Mouse (Mus musculus) midbrain, embryonic 10.5 days (tissue): ENCODE results near the gene Otof. TPM values are rescaled to one million over a fixed set of nuclear protein-coding genes. Genes with fewer than 3 reads are reported as not detected.

ENCODE experiments used
- DNase-seq: peaks from one replicate; pipeline ENCODE4 v3.0.0-alpha.2; 2017; ENCODE audit warnings: low spot score
- H3K27ac ChIP-seq: fragments of 300-500 bp; sonication (generic); replicated peaks from 2 replicates; pipeline ENCODE4 v1.5.1; 2016; ENCODE audit warnings: mild to moderate bottlenecking
- H3K27me3 ChIP-seq: fragments of 300-500 bp; sonication (generic); 2 replicates; pipeline ENCODE4 v1.6.1; 2016; ENCODE audit warnings: low read depth, mild to moderate bottlenecking; ENCODE audit not compliant: poor library complexity, severe bottlenecking
- H3K36me3 ChIP-seq: fragments of 300-500 bp; sonication (generic); 2 replicates; pipeline ENCODE4 v1.6.1; 2016; ENCODE audit warnings: mild to moderate bottlenecking, moderate library complexity
- H3K4me1 ChIP-seq: fragments of 300-500 bp; sonication (generic); 2 replicates; pipeline ENCODE4 v1.6.1; 2016
- H3K4me3 ChIP-seq: fragments of 300-500 bp; sonication (generic); 2 replicates; pipeline ENCODE4 v1.5.1; 2016; ENCODE audit warnings: mild to moderate bottlenecking, moderate library complexity
- H3K9me3 ChIP-seq: fragments of 300-500 bp; sonication (generic); replicated peaks from 2 replicates; pipeline ENCODE4 v1.6.1; 2016; ENCODE audit warnings: mild to moderate bottlenecking
- WGBS: fragments of 180-500 bp; shearing (Covaris S2); methylation state at CpG from one replicate; pipeline ENCODE4 v1.1.7; 2016; 5-methylcytosine and 5-hydroxymethylcytosine counted together
- polyA plus RNA-seq: library from polyadenylated mRNA; unstranded; fragments of >200 nt; fragmentation: Nextera tagmentation; extraction: Ambion mirVana; gene quantifications from 2 replicates; pipeline ENCODE4 v1.2.1, GENCODE M21; 2016

Otof gene
- 0.05 and 0.29 TPM in 2 replicates for polyA plus RNA-seq

- no peak within 1 kb of the TSS for H3K4me3 ChIP-seq
- no peak within 1 kb of the TSS for H3K27ac ChIP-seq
- H3K27me3 ChIP-seq: peaks cover 39% of the 10 kb centered on the region
- peaks cover 22% of the 10 kb centered on the region for H3K4me1 ChIP-seq
- no peak for DNase-seq
- H3K9me3 ChIP-seq: no peaks in the 10 kb centered on the region
- WGBS: 48% methylated on average over 12 of the region's 12 CpGs
- no peaks in the 10 kb centered on the region for H3K36me3 ChIP-seq
Measured at GRCm38 (mm10) chr5:30461821-30462220, at the start of gene Otof. Gene Otof (minus strand): TSS chr5:30461932.

- Histone ChIP-seq H3K4me1 (no peaks in the 10 kb centered on the region), H3K27me3 (no peaks in the 10 kb centered on the region), H3K36me3 (no peaks in the 10 kb centered on the region), H3K9me3 (no peaks in the 10 kb centered on the region), H3K27ac (no peak overlapping the region), H3K4me3 (no peak overlapping the region)
- no peak for DNase-seq
- WGBS: 82% methylated on average over 7 of the region's 7 CpGs
Measured at GRCm38 (mm10) chr5:30497299-30497698, 35.6 kb upstream of the Otof start.

- H3K4me1 ChIP-seq: no peaks in the 10 kb centered on the region
- no peaks in the 10 kb centered on the region for H3K9me3 ChIP-seq
- no peaks in the 10 kb centered on the region for H3K36me3 ChIP-seq
- no peak overlapping the region for H3K27ac ChIP-seq
- H3K4me3 ChIP-seq: no peak overlapping the region
- DNase-seq: no peak
- no peaks in the 10 kb centered on the region for H3K27me3 ChIP-seq
- 79% methylated on average over 8 of the region's 8 CpGs for WGBS
Measured at GRCm38 (mm10) chr5:30496821-30497220, 35.1 kb upstream of the Otof start.

GRCm38 (mm10) chr5:30495288-30495687, 33.6 kb upstream of the Otof start:
- H3K4me1 ChIP-seq: no peaks in the 10 kb centered on the region
- no peaks in the 10 kb centered on the region for H3K36me3 ChIP-seq
- no peaks in the 10 kb centered on the region for H3K9me3 ChIP-seq
- no peak overlapping the region for H3K27ac ChIP-seq
- H3K4me3 ChIP-seq: no peak overlapping the region
- no peak for DNase-seq
- 66% methylated on average over 2 of the region's 2 CpGs for WGBS
- no peaks in the 10 kb centered on the region for H3K27me3 ChIP-seq

- 93% methylated on average over 7 of the region's 7 CpGs for WGBS
- Histone ChIP-seq H3K9me3 (no peaks in the 10 kb centered on the region), H3K4me1 (no peaks in the 10 kb centered on the region), H3K27me3 (no peaks in the 10 kb centered on the region), H3K36me3 (no peaks in the 10 kb centered on the region), H3K4me3 (no peak overlapping the region), H3K27ac (no peak overlapping the region)
- no peak for DNase-seq
Measured at GRCm38 (mm10) chr5:30494606-30495005, 32.9 kb upstream of the Otof start.

- H3K27me3 ChIP-seq: no peaks in the 10 kb centered on the region
- WGBS: 76% methylated on average over 7 of the region's 7 CpGs
- no peak for DNase-seq
Measured at GRCm38 (mm10) chr5:30493723-30494122, 32.0 kb upstream of the Otof start.

GRCm38 (mm10) chr5:30490845-30491244, 29.1 kb upstream of the Otof start:
- Histone ChIP-seq H3K27ac (no peak overlapping the region), H3K4me3 (no peak overlapping the region), H3K9me3 (no peaks in the 10 kb centered on the region), H3K4me1 (no peaks in the 10 kb centered on the region), H3K27me3 (no peaks in the 10 kb centered on the region), H3K36me3 (no peaks in the 10 kb centered on the region)
- 89% methylated on average over 5 of the region's 5 CpGs for WGBS
- no peak for DNase-seq

More at GRCm38 (mm10) chr5:30493723-30494122, 32.0 kb upstream of the Otof start:
- Histone ChIP-seq H3K27ac (no peak overlapping the region), H3K36me3 (no peaks in the 10 kb centered on the region), H3K4me3 (no peak overlapping the region), H3K9me3 (no peaks in the 10 kb centered on the region), H3K4me1 (no peaks in the 10 kb centered on the region)

- no peak overlapping the region for H3K27ac ChIP-seq
- H3K36me3 ChIP-seq: no peaks in the 10 kb centered on the region
- no peaks in the 10 kb centered on the region for H3K27me3 ChIP-seq
- no peaks in the 10 kb centered on the region for H3K4me1 ChIP-seq
- no peak overlapping the region for H3K4me3 ChIP-seq
- DNase-seq: no peak
- H3K9me3 ChIP-seq: no peaks in the 10 kb centered on the region
Measured at GRCm38 (mm10) chr5:30490215-30490614, 28.5 kb upstream of the Otof start.

- Histone ChIP-seq H3K9me3 (no peaks in the 10 kb centered on the region), H3K4me1 (no peaks in the 10 kb centered on the region), H3K27me3 (no peaks in the 10 kb centered on the region), H3K36me3 (no peaks in the 10 kb centered on the region), H3K4me3 (no peak overlapping the region), H3K27ac (no peak overlapping the region)
- no peak for DNase-seq
- 88% methylated on average over 6 of the region's 6 CpGs for WGBS
Measured at GRCm38 (mm10) chr5:30485136-30485535, 23.4 kb upstream of the Otof start.

- Histone ChIP-seq H3K4me1 (no peaks in the 10 kb centered on the region), H3K9me3 (no peaks in the 10 kb centered on the region), H3K36me3 (no peaks in the 10 kb centered on the region), H3K27me3 (no peaks in the 10 kb centered on the region), H3K27ac (no peak overlapping the region), H3K4me3 (no peak overlapping the region)
- DNase-seq: no peak
- 79% methylated on average over 5 of the region's 5 CpGs for WGBS
Measured at GRCm38 (mm10) chr5:30484591-30484990, 22.9 kb upstream of the Otof start.

GRCm38 (mm10) chr5:30483533-30483932, 21.8 kb upstream of the Otof start:
- 86% methylated on average over 8 of the region's 8 CpGs for WGBS
- H3K4me3 ChIP-seq: no peak overlapping the region
- H3K4me1 ChIP-seq: no peaks in the 10 kb centered on the region
- no peak for DNase-seq
- no peaks in the 10 kb centered on the region for H3K9me3 ChIP-seq
- no peak overlapping the region for H3K27ac ChIP-seq
- H3K36me3 ChIP-seq: no peaks in the 10 kb centered on the region
- no peaks in the 10 kb centered on the region for H3K27me3 ChIP-seq

GRCm38 (mm10) chr5:30482319-30482718, 20.6 kb upstream of the Otof start:
- no peaks in the 10 kb centered on the region for H3K27me3 ChIP-seq
- 0 out of 2 replicates have a peak overlapping the region, but pooled peaks have one; percentile 13 for H3K27ac ChIP-seq
- DNase-seq: peak; percentile 76
- H3K4me3 ChIP-seq: no peak overlapping the region
- no peaks in the 10 kb centered on the region for H3K36me3 ChIP-seq
- 0 out of 2 replicates have a peak, but pooled peaks cover 3% of the 10 kb centered on the region for H3K9me3 ChIP-seq
- WGBS: 14% methylated on average over 5 of the region's 5 CpGs
- no peaks in the 10 kb centered on the region for H3K4me1 ChIP-seq

- Histone ChIP-seq H3K27me3 (no peaks in the 10 kb centered on the region), H3K36me3 (no peaks in the 10 kb centered on the region), H3K27ac (no peak overlapping the region), H3K4me1 (no peaks in the 10 kb centered on the region), H3K4me3 (no peak overlapping the region), H3K9me3 (0 out of 2 replicates have a peak, but pooled peaks cover 3% of the 10 kb centered on the region)
- DNase-seq: no peak
- 42% methylated on average over 10 of the region's 10 CpGs for WGBS
Measured at GRCm38 (mm10) chr5:30476534-30476933, 14.8 kb upstream of the Otof start.

GRCm38 (mm10) chr5:30472148-30472547, 10.4 kb upstream of the Otof start:
- DNase-seq: no peak
- Histone ChIP-seq H3K9me3 (no peaks in the 10 kb centered on the region), H3K27ac (no peak overlapping the region), H3K36me3 (no peaks in the 10 kb centered on the region), H3K4me1 (peaks cover 9% of the 10 kb centered on the region), H3K27me3 (peaks cover 8% of the 10 kb centered on the region; the same call in 1 of the 2 replicates), H3K4me3 (no peak overlapping the region)
- WGBS: 77% methylated on average over 5 of the region's 5 CpGs
